17 mouse cellular contexts compared by ENCODE assay signal in the genomic region with DNA sequence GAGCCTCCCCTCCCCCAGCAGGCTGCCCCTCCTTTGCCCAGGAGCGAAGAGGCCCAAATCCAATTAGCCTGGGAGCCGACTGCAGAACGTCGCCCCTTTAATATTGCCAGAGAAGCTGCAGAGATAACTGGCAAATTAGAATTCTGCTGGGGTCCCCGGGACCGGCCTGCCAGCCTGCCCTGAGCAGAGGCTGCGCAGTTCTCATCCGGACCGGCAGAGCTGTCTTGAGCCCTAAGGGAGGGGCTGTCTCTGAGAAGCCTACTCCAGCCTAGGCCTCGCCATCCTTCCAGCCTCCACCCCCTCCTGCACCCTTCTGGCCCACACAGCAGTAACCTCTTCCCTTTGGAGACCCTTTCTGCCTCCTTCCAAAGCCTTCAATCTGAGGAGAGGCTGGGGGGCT. TPM values are rescaled to one million over a fixed set of nuclear protein-coding genes. Genes with fewer than 3 reads are reported as not detected.
DNase-seq lines count a peak whose midpoint lies in the region; ATAC-seq lines count a peak whose summit lies in the region.
"Had no signal": no experiment of that assay in that cellular context is flagged by ENCODE, and none has a peak within 500 bp of the region (broad histone marks: within the 10 kb centered on the region; RNA-seq: fewer than 3 reads in every experiment).

No protein-coding gene starts in this region.

- ATAC-seq in hindbrain, embryonic 11.5 days (ENCODE audit: low FRiP score) = no peak
- 0 out of 2 replicates have a peak, but pooled peaks have one; percentile 59 for ATAC-seq in forebrain, embryonic 16.5 days
- ATAC-seq in limb, embryonic 12.5 days (ENCODE audit: insufficient number of reproducible peaks, insufficient read depth, low FRiP score, low TSS enrichment, low read depth) = no peak
- ATAC-seq in neural tube, embryonic 15.5 days (ENCODE audit: low FRiP score) = 0 out of 2 replicates have a peak, but pooled peaks have one; percentile 51
- ATAC-seq: intestine, embryonic 16.5 days had no signal

- intact Hi-C loops in left cerebral cortex, postnatal 25 days (cut with DNase I) = no loop called here

- peaks cover 92% of the 10 kb centered on the region for H3K27me3 ChIP-seq in hindbrain, embryonic 10.5 days (ENCODE audit: insufficient read depth, poor library complexity, severe bottlenecking)
- H3K27me3 ChIP-seq in hindbrain, embryonic 11.5 days (ENCODE audit: control insufficient read depth, insufficient read depth, low read length) = peaks cover 9% of the 10 kb centered on the region
- peaks cover 11% of the 10 kb centered on the region for H3K27me3 ChIP-seq in forebrain, embryonic 16.5 days (replicated peaks; ENCODE audit: control insufficient read depth, insufficient read depth, low read length)
- H3K27me3 ChIP-seq in limb, embryonic 12.5 days = peaks cover 86% of the 10 kb centered on the region
- peaks cover 54% of the 10 kb centered on the region for H3K27me3 ChIP-seq in neural tube, embryonic 15.5 days (replicated peaks)

- H3K9me3 ChIP-seq in hindbrain, embryonic 10.5 days = no peaks in the 10 kb centered on the region
- no peaks in the 10 kb centered on the region for H3K9me3 ChIP-seq in hindbrain, embryonic 11.5 days (ENCODE audit: control insufficient read depth, low read length)
- no peaks in the 10 kb centered on the region for H3K9me3 ChIP-seq in forebrain, embryonic 16.5 days (ENCODE audit: control insufficient read depth, low read length)
- no peaks in the 10 kb centered on the region for H3K9me3 ChIP-seq in limb, embryonic 12.5 days
- no peaks in the 10 kb centered on the region for H3K9me3 ChIP-seq in neural tube, embryonic 15.5 days (replicated peaks)

- H3K27ac ChIP-seq in hindbrain, embryonic 10.5 days = peak overlapping the region; percentile 26; the same call in 1 of the 2 replicates
- no peak overlapping the region for H3K27ac ChIP-seq in hindbrain, embryonic 11.5 days (ENCODE audit: low read depth, low read length)
- no peak overlapping the region for H3K27ac ChIP-seq in forebrain, embryonic 16.5 days (ENCODE audit: low read length)
- no peak overlapping the region for H3K27ac ChIP-seq in limb, embryonic 12.5 days
- H3K27ac ChIP-seq in neural tube, embryonic 15.5 days (replicated peaks) = no peak overlapping the region

- no peak for DNase-seq in hindbrain, embryonic 10.5 days (ENCODE audit: low spot score)
- no peak for DNase-seq in hindbrain, embryonic 11.5 days (ENCODE audit: low spot score)
- DNase-seq in right cerebral cortex, adult 18-20 months = no peak
- no peak for DNase-seq in left cerebral cortex, adult 11 months (ENCODE audit: low spot score)
- DNase-seq in left cerebral cortex, postnatal 25 days (ENCODE audit: low spot score in 2 of 2) = no peak
- DNase-seq: adrenal gland, adult 8-10 months; B cell, adult 2 months; heart, adult 18-20 months; kidney, postnatal 10 days; lung, postnatal 10 days; thymus, postnatal 14 days had no signal

- no peak overlapping the region for H3K4me3 ChIP-seq in hindbrain, embryonic 10.5 days
- H3K4me3 ChIP-seq in hindbrain, embryonic 11.5 days (ENCODE audit: low read depth, low read length) = no peak overlapping the region
- H3K4me3 ChIP-seq in forebrain, embryonic 16.5 days (replicated peaks; ENCODE audit: low read length) = no peak overlapping the region
- no peak overlapping the region for H3K4me3 ChIP-seq in limb, embryonic 12.5 days (replicated peaks)
- H3K4me3 ChIP-seq in neural tube, embryonic 15.5 days (replicated peaks) = no peak overlapping the region
- H3K4me3 ChIP-seq: erythroblast, embryonic 14.5 days had no signal

- H3K4me2 ChIP-seq in hindbrain, embryonic 11.5 days (replicated peaks; ENCODE audit: low read depth, low read length) = no peak overlapping the region
- no peak overlapping the region for H3K4me2 ChIP-seq in forebrain, embryonic 16.5 days (ENCODE audit: low read length)
- H3K4me2 ChIP-seq in limb, embryonic 12.5 days = peak overlapping the region; percentile 13; the same call in 1 of the 2 replicates
- H3K4me2 ChIP-seq in neural tube, embryonic 15.5 days = no peak overlapping the region
- H3K4me2 ChIP-seq: liver, embryonic 11.5 days had no signal

- peaks cover 53% of the 10 kb centered on the region for H3K4me1 ChIP-seq in hindbrain, embryonic 10.5 days (replicated peaks)
- peaks cover 3% of the 10 kb centered on the region for H3K4me1 ChIP-seq in hindbrain, embryonic 11.5 days (replicated peaks; ENCODE audit: control insufficient read depth, insufficient read depth, low read length)
- H3K4me1 ChIP-seq in forebrain, embryonic 16.5 days (replicated peaks; ENCODE audit: control insufficient read depth, insufficient read depth, low read length) = peaks cover 11% of the 10 kb centered on the region
- H3K4me1 ChIP-seq in limb, embryonic 12.5 days (replicated peaks) = peaks cover 13% of the 10 kb centered on the region
- peaks cover 24% of the 10 kb centered on the region for H3K4me1 ChIP-seq in neural tube, embryonic 15.5 days

- no peaks in the 10 kb centered on the region for H3K36me3 ChIP-seq in hindbrain, embryonic 10.5 days
- H3K36me3 ChIP-seq in hindbrain, embryonic 11.5 days (ENCODE audit: control insufficient read depth, insufficient read depth, low read length) = no peaks in the 10 kb centered on the region
- H3K36me3 ChIP-seq in forebrain, embryonic 16.5 days (ENCODE audit: control insufficient read depth, insufficient read depth) = no peaks in the 10 kb centered on the region
- H3K36me3 ChIP-seq in limb, embryonic 12.5 days = no peaks in the 10 kb centered on the region
- no peaks in the 10 kb centered on the region for H3K36me3 ChIP-seq in neural tube, embryonic 15.5 days

- H3K9ac ChIP-seq in hindbrain, embryonic 11.5 days (ENCODE audit: low read depth, low read length) = no peak overlapping the region
- no peak overlapping the region for H3K9ac ChIP-seq in forebrain, embryonic 16.5 days (replicated peaks; ENCODE audit: low read depth, low read length)
- H3K9ac ChIP-seq in limb, embryonic 12.5 days (replicated peaks) = no peak overlapping the region; the same call in 1 of the 2 replicates
- H3K9ac ChIP-seq in neural tube, embryonic 15.5 days (replicated peaks) = no peak overlapping the region

- 9% methylated on average over 10 of the region's 10 CpGs for WGBS in hindbrain, embryonic 10.5 days
- WGBS in hindbrain, embryonic 11.5 days = 13% methylated on average over 10 of the region's 10 CpGs
- whole genome bisulfite sequencing in forebrain, embryonic 16.5 days = 4% methylated on average over 10 of the region's 10 CpGs
- 6% methylated on average over 10 of the region's 10 CpGs for WGBS in limb, embryonic 12.5 days
- WGBS in neural tube, embryonic 15.5 days = 8% methylated on average over 10 of the region's 10 CpGs

RNA-seq across cellular contexts. Expression of a gene that starts 19.2 kb away (rescaled TPM):
- 4.4 and 8.7 TPM in 2 replicates for polyA plus RNA-seq in hindbrain, embryonic 10.5 days (2016; fragmentation: Nextera tagmentation; extraction: Ambion mirVana)
- polyA plus RNA-seq in hindbrain, embryonic 11.5 days (2014; fragmentation: Nextera tagmentation; extraction: Ambion mirVana) = 4.6 and 5.6 TPM in 2 replicates
- 3.7 and 5.6 TPM in 2 replicates for polyA plus RNA-seq in forebrain, embryonic 16.5 days (2015; fragmentation: Nextera tagmentation; extraction: Ambion mirVana)
- polyA plus RNA-seq in limb, embryonic 12.5 days (2016; fragmentation: Nextera tagmentation; extraction: Ambion mirVana) = 0.90 and 1.9 TPM in 2 replicates
- 11.9 and 15.2 TPM in 2 replicates for polyA plus RNA-seq in neural tube, embryonic 15.5 days (2015; fragmentation: Nextera tagmentation; extraction: Ambion mirVana)
- total RNA-seq in left cerebral cortex, postnatal 25 days (2021) = 10 to 100 TPM; 53.9 to 54.7 TPM
- polyA plus RNA-seq: erythroblast, embryonic 14.5 days had no signal

RNA-seq across cellular contexts. Expression of a gene that starts 33.8 kb away (rescaled TPM):
- polyA plus RNA-seq in hindbrain, embryonic 10.5 days (2016; fragmentation: Nextera tagmentation; extraction: Ambion mirVana) = 68.3 and 73.0 TPM in 2 replicates
- 45.8 and 51.0 TPM in 2 replicates for polyA plus RNA-seq in hindbrain, embryonic 11.5 days (2014; fragmentation: Nextera tagmentation; extraction: Ambion mirVana)
- 60.3 and 62.4 TPM in 2 replicates for polyA plus RNA-seq in forebrain, embryonic 16.5 days (2015; fragmentation: Nextera tagmentation; extraction: Ambion mirVana)
- 47.2 and 48.3 TPM in 2 replicates for polyA plus RNA-seq in limb, embryonic 12.5 days (2016; fragmentation: Nextera tagmentation; extraction: Ambion mirVana)
- 65.6 and 68.3 TPM in 2 replicates for polyA plus RNA-seq in neural tube, embryonic 15.5 days (2015; fragmentation: Nextera tagmentation; extraction: Ambion mirVana)
- 10 to 100 TPM; 55.3 to 56.6 TPM for total RNA-seq in left cerebral cortex, postnatal 25 days (2021)

Comparison
In these comparisons a context has a peak if more than half of its experiments do, and no peak if none do; other contexts are left out.
1. ATAC-seq: peak in forebrain, embryonic 16.5 days (single experiment) and neural tube, embryonic 15.5 days (single experiment); none in hindbrain, embryonic 11.5 days (single experiment) and limb, embryonic 12.5 days (single experiment).